Mouse (Mus musculus) cerebellum, postnatal 10 days (tissue): ENCODE results near the gene Nog.
A peak's percentile ranks its signal among the peaks of the same experiment; 100 is the strongest.

Experiments used
- DNase-seq, 2 experiments: peaks; one replicate each; pipeline ENCODE4 v3.0.0; 2021; ENCODE audit warnings: mixed read lengths in 2 of 2

The Nog gene

DNA sequence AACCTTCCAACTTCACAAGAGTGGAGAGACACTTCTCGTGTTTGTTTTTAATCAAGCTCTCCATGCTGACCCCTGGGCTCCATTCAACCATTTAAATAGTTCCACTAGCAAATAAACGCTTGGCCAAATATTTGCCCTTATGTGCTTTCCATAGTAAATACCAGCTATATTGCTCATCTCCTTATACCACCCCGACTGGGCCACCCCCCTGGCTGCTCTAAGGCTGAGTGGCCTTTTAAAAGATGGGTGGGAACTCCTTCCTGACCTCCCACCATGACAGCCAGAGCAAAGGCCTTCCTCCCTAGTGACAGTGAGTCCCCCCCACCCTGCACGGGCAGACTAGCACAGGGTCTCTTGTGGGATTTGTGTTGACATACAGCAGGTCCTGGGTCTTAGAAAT, 37.1 kb downstream of the Nog start:
- no peak for DNase-seq

- no peak for DNase-seq
Measured at GRCm38 (mm10) chr11:89259338-89259915, 42.7 kb downstream of the Nog start.

- DNase-seq, result peak in 1 of 2 experiments; percentile 12
Measured at GRCm38 (mm10) chr11:89257893-89258292, 44.2 kb downstream of the Nog start.

DNA sequence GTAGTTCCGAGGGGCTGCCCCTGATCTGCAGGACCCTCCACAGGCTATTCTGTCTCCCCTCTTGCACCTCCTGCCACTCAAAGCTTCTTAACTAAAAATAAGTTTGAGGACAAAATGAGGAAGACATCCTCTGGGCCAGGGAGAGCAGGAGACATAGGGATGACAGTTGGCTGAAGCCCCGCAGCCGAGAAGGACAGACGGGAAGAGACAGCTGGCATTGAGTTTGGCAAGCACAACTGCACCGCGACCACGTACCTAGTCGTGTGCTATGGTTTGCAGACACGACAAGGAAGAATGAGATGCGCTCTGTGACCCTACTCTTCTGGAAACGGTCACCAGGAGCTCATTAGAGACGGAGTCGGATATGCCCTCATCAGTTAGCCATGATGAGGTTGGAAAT, 48.2 kb downstream of the Nog start:
- peak; percentile 28 to 41 for DNase-seq
